Mouse (Mus musculus) olfactory bulb, adult 2 months (tissue): ENCODE results near the gene Rtn2. TPM values are rescaled to one million over a fixed set of nuclear protein-coding genes. Genes with fewer than 3 reads are reported as not detected.

Experiments used
- H3K27ac ChIP-seq: fragments of 200-500 bp; 2 replicates; pipeline ENCODE4 v1.5.1; 2012; ENCODE audit warnings: low read depth, low read length; ENCODE audit not compliant: insufficient read depth
- H3K4me1 ChIP-seq: fragments of 200-500 bp; 2 replicates; pipeline ENCODE4 v1.6.1; 2012; ENCODE audit warnings: low read length; ENCODE audit not compliant: control insufficient read depth, insufficient read depth
- H3K4me3 ChIP-seq: fragments of 200-500 bp; 2 replicates; pipeline ENCODE4 v1.5.1; 2012; ENCODE audit warnings: mild to moderate bottlenecking, low read depth, low read length, moderate library complexity; ENCODE audit not compliant: insufficient read depth
- CTCF ChIP-seq: fragments of 200-500 bp; IDR thresholded peaks from 2 replicates; pipeline ENCODE4 v1.5.1; 2012; ENCODE audit warnings: low read depth, mild to moderate bottlenecking, low read length, moderate library complexity; ENCODE audit not compliant: insufficient read depth
- POLR2A ChIP-seq: fragments of 200-500 bp; IDR thresholded peaks from 2 replicates; pipeline ENCODE4 v1.6.1; 2012; ENCODE audit warnings: mild to moderate bottlenecking, low read depth, low read length, moderate library complexity; ENCODE audit not compliant: insufficient read depth
- WGBS: fragments of 180-500 bp; shearing (Covaris S2); methylation state at CpG from one replicate; pipeline ENCODE4 v1.1.7; 2018; 5-methylcytosine and 5-hydroxymethylcytosine counted together
- polyA plus RNA-seq: library from polyadenylated mRNA; stranded (reverse); fragments of >200 nt; gene quantifications from 2 replicates; pipeline ENCODE4 v1.2.4, GENCODE M21; 2012; ENCODE audit warnings: low replicate concordance; ENCODE audit not compliant: missing spikeins, insufficient read depth, insufficient read length

The Rtn2 gene
- polyA plus RNA-seq, 1 experiment, result not detected

DNA sequence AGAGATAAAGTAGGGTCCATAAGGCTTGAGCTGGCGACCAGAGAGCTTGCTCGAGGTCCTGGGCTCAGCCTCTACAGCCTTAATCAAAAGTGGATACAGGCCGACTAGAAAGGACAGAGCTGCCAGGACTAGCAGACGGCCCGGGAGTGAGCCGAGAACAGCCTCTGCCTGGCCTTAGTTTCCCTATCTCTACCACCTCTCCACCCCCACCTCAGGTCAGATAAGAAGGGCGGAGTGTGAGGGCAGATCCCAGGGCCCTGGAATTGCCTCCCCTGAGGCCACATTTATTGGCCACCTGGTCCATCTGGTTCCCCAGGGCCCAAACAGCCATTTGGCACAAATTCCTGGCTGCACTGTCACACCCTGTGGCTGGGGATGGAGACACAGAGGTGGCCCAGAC lies 17.3 kb upstream of the Rtn2 start:
- Histone ChIP-seq H3K4me3 (no peak overlapping the region), H3K4me1 (peaks cover 12% of the 10 kb centered on the region), H3K27ac (no peak overlapping the region)
- 80% methylated on average over 7 of the region's 7 CpGs for WGBS
- TF ChIP-seq POLR2A (no peak), CTCF (no peak)

DNA sequence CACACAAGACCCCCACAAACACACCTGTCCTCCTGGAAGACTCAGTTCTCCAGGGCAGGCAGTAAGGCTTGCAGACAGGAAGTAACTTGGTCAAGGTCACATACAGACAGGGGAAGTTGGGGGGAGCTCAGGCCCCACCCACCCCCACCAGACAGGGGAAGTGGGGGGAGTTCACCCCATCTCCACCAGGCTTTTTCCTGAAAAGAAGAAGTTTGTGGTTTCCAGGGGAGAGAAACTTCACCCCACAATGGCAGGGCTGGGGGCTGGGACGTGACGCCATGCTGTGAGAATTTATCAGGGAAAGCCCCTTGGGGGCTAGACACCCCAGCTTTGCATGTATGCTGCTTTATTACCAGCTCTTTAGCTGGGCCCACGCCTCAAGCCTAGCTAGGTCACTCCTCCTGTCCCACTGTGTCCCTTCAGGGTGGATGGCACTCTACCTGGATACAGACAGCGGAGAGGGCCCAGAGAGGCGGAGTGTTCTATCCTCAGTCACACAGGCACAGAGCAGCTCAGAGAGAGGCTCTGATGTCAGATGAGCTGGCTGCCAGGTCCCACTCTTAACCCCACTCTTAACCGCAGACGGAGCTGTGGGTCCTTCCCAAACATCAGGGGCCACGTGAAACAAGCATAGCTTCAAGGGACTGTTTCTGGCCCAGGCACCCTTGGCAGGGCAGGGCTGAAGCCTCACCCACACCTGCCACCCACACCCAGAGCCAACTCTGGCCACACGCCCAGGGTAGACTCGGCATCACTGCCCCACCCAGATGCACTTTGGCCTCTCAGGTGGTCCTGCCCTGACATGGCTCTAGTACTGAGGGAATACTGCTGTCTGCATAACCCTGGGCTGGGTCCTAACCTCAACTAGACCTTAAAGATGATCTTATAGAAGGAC lies 16.2 kb upstream of the Rtn2 start:
- Histone ChIP-seq H3K4me3 (no peak overlapping the region), H3K4me1 (peaks cover 21% of the 10 kb centered on the region), H3K27ac (no peak overlapping the region)
- TF ChIP-seq POLR2A (no peak), CTCF (no peak)
- WGBS, result 79% methylated on average over 10 of the region's 10 CpGs

DNA sequence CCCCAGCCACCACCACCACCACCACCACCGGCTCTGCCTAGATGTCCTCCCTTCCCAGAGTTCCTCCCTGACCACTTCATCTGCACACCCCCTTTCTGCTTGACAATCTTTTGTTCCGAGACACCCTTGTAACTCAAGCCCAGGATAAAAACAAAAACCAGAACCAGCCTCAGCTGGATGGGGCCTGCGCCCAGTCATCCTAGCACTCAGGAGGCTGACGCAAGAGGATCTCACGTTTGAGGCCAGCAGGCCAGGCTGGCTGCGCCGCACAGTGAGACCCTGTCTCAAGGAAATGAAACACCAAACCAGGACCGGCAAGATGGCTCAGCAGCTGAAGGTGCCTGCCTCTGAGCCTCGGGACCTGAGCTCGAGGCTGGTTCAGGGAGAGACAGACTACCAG lies 15.4 kb upstream of the Rtn2 start:
- peaks cover 22% of the 10 kb centered on the region for H3K4me1 ChIP-seq
- no peak overlapping the region for H3K4me3 ChIP-seq
- WGBS, result 78% methylated on average over 10 of the region's 10 CpGs
- TF ChIP-seq CTCF (no peak), POLR2A (no peak)
- H3K27ac ChIP-seq, result no peak overlapping the region

DNA sequence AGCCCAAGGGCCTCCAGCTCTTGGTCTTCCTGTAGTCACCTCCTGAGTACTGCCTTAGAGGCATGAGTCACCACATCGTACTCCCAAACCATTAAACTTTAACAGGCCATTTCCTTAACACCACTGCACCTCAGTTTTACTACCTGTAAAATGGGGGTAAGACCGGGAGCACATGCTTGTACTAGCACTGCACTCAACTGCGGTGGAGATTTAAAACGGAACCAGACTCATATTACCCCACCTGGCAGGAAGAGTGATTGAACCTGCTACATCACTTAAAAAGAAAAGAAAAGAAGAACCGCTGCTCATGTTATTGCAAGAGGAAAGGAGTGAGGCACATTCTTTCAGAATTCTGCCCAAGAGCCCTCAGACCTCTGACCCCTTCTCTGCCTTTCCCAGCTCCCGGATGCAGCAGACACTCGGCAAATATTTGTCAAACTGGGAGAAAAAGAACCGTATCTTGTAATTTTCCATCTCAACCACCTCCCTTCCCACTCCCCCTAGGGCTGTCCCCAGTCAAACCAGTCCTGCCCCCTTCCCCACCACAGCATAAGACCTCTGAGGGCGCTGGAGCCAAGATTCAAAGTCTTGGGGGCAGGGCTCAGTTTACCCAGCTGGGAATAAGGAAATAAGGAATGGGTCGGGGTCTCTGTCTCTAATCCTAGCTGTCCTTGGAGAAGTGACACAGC lies 13.3 kb upstream of the Rtn2 start:
- Histone ChIP-seq H3K4me1 (peaks cover 22% of the 10 kb centered on the region), H3K27ac (0 out of 2 replicates have a peak overlapping the region, but pooled peaks have one; percentile 36), H3K4me3 (peak overlapping the region; percentile 19)
- WGBS, result 46% methylated on average over 10 of the region's 10 CpGs
- no peak for TF ChIP-seq POLR2A
- no peak for TF ChIP-seq CTCF

DNA sequence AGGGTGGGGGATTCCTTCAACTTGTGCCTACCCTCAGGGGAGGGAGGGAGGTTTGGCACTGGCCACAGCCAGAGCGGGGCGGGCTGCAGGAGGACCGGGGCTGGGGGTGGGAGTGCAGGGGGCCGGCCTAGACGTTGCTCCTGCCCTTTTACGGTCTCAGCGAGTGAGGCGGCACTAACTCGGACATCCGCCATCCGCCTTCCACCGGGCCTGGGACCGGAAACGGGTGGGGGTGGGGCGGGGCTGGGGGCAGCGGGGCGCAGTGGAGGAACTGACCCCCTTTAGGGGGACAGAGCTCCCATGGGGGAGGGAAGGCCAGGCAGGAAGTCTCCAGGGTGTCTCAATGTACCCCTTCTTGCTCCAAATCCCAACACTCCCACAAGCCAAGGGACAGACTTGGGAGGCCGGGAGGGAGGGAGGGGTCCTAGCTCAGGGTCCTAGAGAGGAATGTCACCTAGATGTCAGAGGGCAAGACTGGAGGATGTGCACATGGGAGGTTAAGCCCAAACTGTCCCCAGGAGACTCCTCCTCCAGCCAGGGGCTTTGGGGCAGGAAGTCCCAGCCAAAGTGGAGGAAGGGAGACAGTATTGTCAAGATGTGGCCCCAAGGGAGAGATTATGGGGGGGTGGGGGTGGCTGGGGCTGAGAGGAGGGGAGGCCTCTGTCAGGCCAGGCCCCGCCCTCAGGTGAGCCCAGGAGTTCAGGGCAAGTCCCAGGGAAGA lies 12.5 kb upstream of the Rtn2 start:
- peaks cover 22% of the 10 kb centered on the region for H3K4me1 ChIP-seq
- WGBS, result 7% methylated on average over 19 of the region's 19 CpGs
- 0 out of 2 replicates have a peak overlapping the region, but pooled peaks have one; percentile 36 for H3K27ac ChIP-seq
- H3K4me3 ChIP-seq, result peak overlapping the region; percentile 19
- TF ChIP-seq POLR2A (no peak), CTCF (no peak)

DNA sequence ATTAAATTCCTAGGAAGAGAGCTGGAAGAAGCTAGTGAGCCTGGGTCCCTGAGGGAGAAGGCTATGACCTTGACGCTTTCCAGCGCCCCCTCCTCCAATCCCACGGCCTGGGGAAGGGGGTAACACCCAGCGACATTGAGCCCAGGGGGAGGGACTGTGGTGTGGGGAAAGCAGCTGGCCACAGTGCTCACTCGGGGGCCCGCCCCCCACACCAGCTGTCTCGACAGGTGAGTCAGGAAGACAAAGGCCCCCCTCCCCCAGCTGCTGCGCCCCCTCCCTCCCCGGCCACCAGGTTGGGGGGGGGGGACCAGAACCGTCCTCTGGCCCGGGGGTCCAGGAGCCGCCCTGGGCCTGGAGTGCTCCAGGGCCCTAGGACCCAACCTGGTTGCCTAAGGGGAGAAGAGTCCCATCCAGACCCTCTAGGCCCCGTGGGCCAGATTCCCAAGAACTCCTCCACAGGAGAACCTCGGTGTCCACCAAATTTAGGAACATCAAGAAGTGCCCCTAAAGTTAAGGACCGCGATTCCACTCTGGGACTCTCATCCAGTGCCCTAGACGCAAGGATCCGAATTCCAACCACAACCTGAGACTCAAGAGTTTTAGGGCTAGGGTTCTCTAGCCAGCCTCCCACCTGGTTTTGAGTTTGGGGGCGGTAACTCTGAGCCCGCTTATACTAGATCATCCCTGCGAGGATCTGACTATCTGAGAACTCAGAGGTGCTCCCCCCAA lies 11.8 kb upstream of the Rtn2 start:
- Histone ChIP-seq H3K27ac (no peak overlapping the region), H3K4me1 (peaks cover 22% of the 10 kb centered on the region), H3K4me3 (peak overlapping the region; percentile 90)
- 3% methylated on average over 19 of the region's 21 CpGs for WGBS
- TF ChIP-seq CTCF (no peak), POLR2A (no peak)

DNA sequence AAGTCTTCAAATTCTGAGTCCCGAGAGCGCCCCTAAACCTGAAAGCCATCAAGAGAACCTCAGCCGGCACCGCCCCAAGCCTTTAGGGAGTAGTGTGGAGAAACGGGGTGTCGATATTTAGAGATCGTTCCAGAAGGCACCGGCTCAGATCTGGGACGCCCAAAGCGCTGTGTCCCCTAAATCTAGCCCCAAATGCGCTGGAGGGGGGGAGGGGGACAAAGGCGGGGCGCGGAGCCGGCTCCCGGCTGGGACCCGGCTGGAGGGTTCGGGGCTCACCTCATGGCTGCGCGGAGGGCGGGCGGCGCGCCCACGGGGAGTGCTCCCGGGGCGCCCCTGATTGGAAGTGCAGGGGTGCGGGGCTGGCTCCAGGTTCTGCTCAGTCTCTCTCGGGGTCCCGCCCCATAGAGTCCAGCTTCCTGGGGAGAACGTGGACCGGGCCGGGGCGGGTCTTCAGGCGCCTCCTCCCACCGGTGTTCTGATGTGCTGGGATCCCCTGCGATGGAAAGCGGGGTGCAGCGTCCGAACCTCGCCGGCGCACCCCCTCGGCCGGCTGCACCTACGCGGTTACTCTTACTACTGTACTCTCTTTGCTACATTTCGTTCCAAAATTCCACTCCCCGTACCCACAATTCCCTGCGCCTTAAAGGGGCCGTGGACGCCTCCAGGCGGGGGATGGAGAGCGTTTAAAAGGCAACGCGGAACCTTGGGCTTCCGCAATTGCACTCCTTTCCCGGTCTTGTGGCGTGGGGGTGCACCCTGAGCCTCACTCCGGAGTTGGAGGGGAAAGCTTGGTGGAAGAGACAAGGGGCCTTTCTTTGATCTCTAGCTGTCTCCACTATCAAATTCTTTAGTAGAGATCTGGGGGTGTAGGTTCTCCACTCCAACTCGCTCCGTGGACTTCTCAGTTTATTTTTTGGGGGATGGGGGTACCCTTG lies 10.9 kb upstream of the Rtn2 start, which contains the start of gene Vasp:
Vasp (minus strand) TSS at position 580 of the 935 bp plus-strand sequence.
- peak within 1 kb of the TSS; percentile 90 for H3K4me3 ChIP-seq
- TF ChIP-seq POLR2A (no peak), CTCF (no peak)
- peak within 1 kb of the TSS; percentile 63 for H3K27ac ChIP-seq
- peaks cover 19% of the 10 kb centered on the region for H3K4me1 ChIP-seq
- under 1% methylated on average over 62 of the region's 62 CpGs for WGBS
